Mouse (Mus musculus) liver, adult 2 months (tissue): ENCODE measurements around the gene Pde4a. TPM values are rescaled to one million over a fixed set of nuclear protein-coding genes. Genes with fewer than 3 reads are reported as not detected.
"Not testable (repeated sequence)": the region's sequence is repeated elsewhere in the genome, so short reads cannot be mapped to it uniquely, and the experiment has no call there.

Source experiments
- DNase-seq: peaks from one replicate; pipeline ENCODE4 v3.0.0-alpha.2; 2011; ENCODE audit warnings: low read depth, low spot score; ENCODE audit errors: extremely low read depth
- H3K27ac ChIP-seq: fragments of 200-500 bp; replicated peaks from 2 replicates; pipeline ENCODE4 v1.5.1; 2012; ENCODE audit warnings: low read depth, mild to moderate bottlenecking, control low read depth, inconsistent platforms, low read length; ENCODE audit not compliant: insufficient read depth
- H3K27me3 ChIP-seq: fragments of 200-500 bp; 2 replicates; pipeline ENCODE4 v1.6.1; 2012; ENCODE audit warnings: mild to moderate bottlenecking, moderate library complexity, low read length, inconsistent platforms; ENCODE audit not compliant: control insufficient read depth, insufficient read depth
- H3K36me3 ChIP-seq: fragments of 200-500 bp; 2 replicates; pipeline ENCODE4 v1.6.1; 2012; ENCODE audit warnings: low read length, inconsistent platforms; ENCODE audit not compliant: control insufficient read depth, insufficient read depth
- H3K4me1 ChIP-seq: fragments of 200-500 bp; 2 replicates; pipeline ENCODE4 v1.6.1; 2011; ENCODE audit warnings: low read length; ENCODE audit not compliant: control insufficient read depth, insufficient read depth
- H3K4me3 ChIP-seq: fragments of 200-500 bp; 2 replicates; pipeline ENCODE4 v1.5.1; 2011; ENCODE audit warnings: low read depth, mild to moderate bottlenecking, control low read depth, low read length, moderate library complexity; ENCODE audit not compliant: insufficient read depth
- H3K79me2 ChIP-seq: fragments of 200-500 bp; 2 replicates; pipeline ENCODE4 v1.6.1; 2012; ENCODE audit warnings: inconsistent platforms, mild to moderate bottlenecking, low read length, moderate library complexity; ENCODE audit not compliant: control insufficient read depth, insufficient read depth
- H3K9ac ChIP-seq: fragments of 200-500 bp; 2 replicates; pipeline ENCODE4 v1.6.1; 2012; ENCODE audit warnings: low read depth, mild to moderate bottlenecking, control low read depth, inconsistent platforms, low read length
- CTCF ChIP-seq: fragments of 200-500 bp; IDR thresholded peaks from 2 replicates; pipeline ENCODE4 v1.5.1; 2011; ENCODE audit warnings: low read depth, low read length, control low read depth
- POLR2A ChIP-seq: fragments of 200-500 bp; IDR thresholded peaks from 2 replicates; pipeline ENCODE4 v1.6.1; 2011; ENCODE audit warnings: low read length, control low read depth; ENCODE audit not compliant: insufficient read depth; ENCODE audit errors: extremely low read depth
- WGBS: fragments of 180-500 bp; shearing (Covaris S2); methylation state at CpG from one replicate; pipeline ENCODE4 v1.1.7; 2018; 5-methylcytosine and 5-hydroxymethylcytosine counted together
- polyA plus RNA-seq: library from polyadenylated mRNA; depleted of rRNA; stranded (reverse); fragments of >200 nt; gene quantifications from 2 replicates; pipeline ENCODE4 v1.2.3, GENCODE M21; 2012
- total RNA-seq: library from RNA; depleted of rRNA; stranded (reverse); fragments of >200 nt; gene quantifications from 2 replicates; pipeline ENCODE4 v1.2.3, GENCODE M21; 2014

The Pde4a gene
- total and polyA plus RNA-seq, 2 experiments, result 1.0 to 3.5 TPM

GRCm38 (mm10) chr9:21220490-21221382, 55.2 kb downstream of the Pde4a start:
- peak; percentile 91 for DNase-seq
- TF ChIP-seq CTCF (peak; percentile 92), POLR2A (no peak)
- 10% methylated on average over 21 of the region's 21 CpGs for WGBS

GRCm38 (mm10) chr9:21221383-21221929, 55.9 kb downstream of the Pde4a start:
- Histone ChIP-seq H3K4me1 (peaks cover 6% of the 10 kb centered on the region; the same call in 1 of the 2 replicates), H3K27me3 (no peaks in the 10 kb centered on the region), H3K9ac (no peak overlapping the region), H3K36me3 (no peaks in the 10 kb centered on the region), H3K27ac (no peak overlapping the region), H3K79me2 (no peaks in the 10 kb centered on the region), H3K4me3 (no peak overlapping the region)
- DNase-seq, result peak; percentile 79
- TF ChIP-seq CTCF (peak; percentile 48), POLR2A (no peak)
- 26% methylated on average over 7 of the region's 7 CpGs for WGBS

More at GRCm38 (mm10) chr9:21220490-21221382, 55.2 kb downstream of the Pde4a start:
- H3K36me3 ChIP-seq, result no peaks in the 10 kb centered on the region
- H3K9ac ChIP-seq, result peak overlapping the region; percentile 62
- H3K4me3 ChIP-seq, result no peak overlapping the region
- peaks cover 5% of the 10 kb centered on the region; the same call in 1 of the 2 replicates for H3K4me1 ChIP-seq
- no peaks in the 10 kb centered on the region for H3K79me2 ChIP-seq
- no peaks in the 10 kb centered on the region for H3K27me3 ChIP-seq
- peak overlapping the region; percentile 67 for H3K27ac ChIP-seq

DNA sequence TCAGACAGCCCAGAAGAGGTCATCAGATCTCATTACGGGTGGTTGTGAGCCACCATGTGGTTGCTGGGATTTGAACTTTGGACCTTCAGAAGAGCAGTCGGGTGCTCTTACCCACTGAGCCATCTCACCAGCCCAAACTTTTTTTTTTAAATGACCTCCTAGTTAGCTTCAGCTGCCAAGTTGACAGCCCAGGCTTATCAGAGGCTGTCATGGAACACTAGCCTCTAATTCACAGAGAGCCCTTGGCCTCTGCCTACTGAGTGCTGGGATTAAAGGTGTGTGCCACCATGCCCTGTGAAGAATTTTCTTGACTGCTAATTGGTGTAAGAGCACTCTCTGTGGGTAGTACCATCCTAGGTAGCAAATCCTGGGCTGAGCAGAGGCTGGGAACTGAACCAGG, 58.0 kb downstream of the Pde4a start:
- not testable (repeated sequence) for H3K9ac ChIP-seq, DNase-seq, H3K4me3 ChIP-seq, H3K79me2 ChIP-seq, H3K27me3 ChIP-seq, H3K36me3 ChIP-seq, H3K27ac ChIP-seq
- 49% methylated on average over 2 of the region's 2 CpGs for WGBS
- H3K4me1 ChIP-seq, result peaks cover 18% of the 10 kb centered on the region

GRCm38 (mm10) chr9:21223906-21224305, 58.4 kb downstream of the Pde4a start:
- DNase-seq, result no peak
- no peaks in the 10 kb centered on the region for H3K79me2 ChIP-seq
- H3K27ac ChIP-seq, result no peak overlapping the region
- H3K4me3 ChIP-seq, result no peak overlapping the region
- no peaks in the 10 kb centered on the region for H3K27me3 ChIP-seq
- TF ChIP-seq POLR2A (no peak), CTCF (no peak)
- H3K9ac ChIP-seq, result no peak overlapping the region
- WGBS, result 95% methylated on average over 6 of the region's 6 CpGs
- no peaks in the 10 kb centered on the region for H3K36me3 ChIP-seq
- peaks cover 18% of the 10 kb centered on the region for H3K4me1 ChIP-seq

DNA sequence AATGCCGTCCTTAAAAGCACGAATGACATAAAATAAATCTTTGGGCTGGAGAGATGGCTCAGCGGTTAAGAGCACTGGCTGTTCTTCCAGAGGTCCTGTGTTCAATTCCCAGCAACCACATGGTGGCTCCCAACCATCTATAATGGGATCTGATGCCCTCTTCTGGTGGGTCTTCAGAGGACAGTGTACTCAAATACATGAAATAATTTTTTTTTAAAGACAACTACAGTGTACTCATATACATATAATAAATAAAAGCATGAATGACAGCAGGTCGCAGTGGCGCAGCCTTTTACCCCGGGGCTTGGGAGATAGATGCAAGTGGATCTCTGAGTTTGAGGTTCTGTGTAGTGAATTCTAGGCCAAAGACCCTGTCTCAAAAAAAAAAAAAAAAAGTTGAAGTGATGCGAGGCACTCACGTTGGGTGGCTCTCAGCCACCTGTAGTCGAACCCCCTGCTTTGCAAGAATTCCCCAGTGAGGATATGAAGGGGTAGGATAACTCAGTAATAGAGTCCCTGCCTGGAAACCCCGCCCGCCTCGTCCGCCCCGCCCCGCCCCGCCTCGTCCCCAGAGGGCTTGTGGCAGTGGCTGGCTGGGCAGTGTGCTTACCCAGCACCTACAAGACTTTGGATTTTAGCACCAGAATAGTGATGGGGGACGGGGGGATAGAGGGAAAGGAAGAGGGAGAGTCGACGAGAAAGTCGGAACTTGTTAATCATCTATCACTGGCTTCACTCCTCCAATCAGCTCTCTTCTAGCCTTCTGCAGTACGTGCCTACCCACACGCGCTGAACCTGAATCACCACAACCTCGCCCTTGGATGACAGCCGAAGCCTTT, 59.3 kb downstream of the Pde4a start:
- peaks cover 2% of the 10 kb centered on the region for H3K36me3 ChIP-seq
- H3K4me3 ChIP-seq, result peak overlapping the region; percentile 29
- no peak overlapping the region; the same call in 1 of the 2 replicates for H3K27ac ChIP-seq
- H3K4me1 ChIP-seq, result peaks cover 18% of the 10 kb centered on the region
- no peak for TF ChIP-seq POLR2A
- no peak for TF ChIP-seq CTCF
- H3K27me3 ChIP-seq, result no peaks in the 10 kb centered on the region
- no peak for DNase-seq
- 20% methylated on average over 26 of the region's 26 CpGs for WGBS
- no peaks in the 10 kb centered on the region for H3K79me2 ChIP-seq
- H3K9ac ChIP-seq, result peak overlapping the region; percentile 21; the same call in 1 of the 2 replicates
